Mouse (Mus musculus): ENCODE measurements around the gene Trmt10b.
A peak's percentile ranks its signal among the peaks of the same experiment; 100 is the strongest.

Trmt10b gene

DNA sequence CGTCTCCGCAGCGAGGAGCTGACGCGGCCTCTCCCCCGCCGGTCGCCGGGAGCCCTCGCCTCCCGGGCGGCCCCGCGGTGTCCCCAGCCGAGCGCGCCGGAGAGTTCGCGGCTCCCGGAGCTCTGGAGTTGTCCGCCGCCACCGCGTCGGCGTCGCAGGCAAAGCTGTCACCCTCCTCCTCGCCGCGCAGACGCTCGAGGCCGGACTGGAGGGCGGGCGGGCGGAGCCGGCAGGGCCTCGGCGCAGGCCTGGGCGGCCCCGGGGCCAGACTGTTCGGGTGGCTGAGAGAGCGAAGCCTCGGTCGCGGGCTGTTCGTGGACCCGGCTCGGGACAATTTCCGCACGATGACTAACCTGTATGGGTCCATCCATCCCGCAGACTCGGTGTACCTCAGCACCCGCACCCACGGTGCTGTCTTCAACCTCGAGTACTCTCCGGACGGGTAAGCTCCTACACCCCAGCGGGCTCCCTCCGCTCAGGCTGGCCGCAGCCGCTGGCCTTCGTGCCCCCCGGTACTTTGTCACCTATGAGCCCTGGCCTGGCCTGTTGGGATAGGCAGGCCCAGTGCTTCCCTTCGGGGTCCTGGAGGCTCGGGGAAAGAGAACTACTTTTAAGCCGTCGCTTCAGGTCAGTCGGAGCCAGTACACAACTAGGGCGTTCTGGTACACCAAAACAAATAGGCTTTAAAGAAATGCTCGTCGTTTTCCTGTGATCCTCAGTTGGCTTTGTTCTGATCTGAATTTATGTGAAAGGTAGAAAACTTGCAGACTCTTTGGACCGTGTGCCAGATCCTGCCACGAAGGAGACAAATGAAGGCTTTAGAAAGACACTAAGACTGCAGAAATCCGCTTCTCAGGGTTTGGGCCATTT is 45.6 kb downstream of the Trmt10b start, which contains the start of gene Exosc3:
Gene Exosc3 (minus strand): TSS at position 447 of the 870 bp plus-strand sequence.
- peak; percentile 21 to 70 for DNase-seq

DNA sequence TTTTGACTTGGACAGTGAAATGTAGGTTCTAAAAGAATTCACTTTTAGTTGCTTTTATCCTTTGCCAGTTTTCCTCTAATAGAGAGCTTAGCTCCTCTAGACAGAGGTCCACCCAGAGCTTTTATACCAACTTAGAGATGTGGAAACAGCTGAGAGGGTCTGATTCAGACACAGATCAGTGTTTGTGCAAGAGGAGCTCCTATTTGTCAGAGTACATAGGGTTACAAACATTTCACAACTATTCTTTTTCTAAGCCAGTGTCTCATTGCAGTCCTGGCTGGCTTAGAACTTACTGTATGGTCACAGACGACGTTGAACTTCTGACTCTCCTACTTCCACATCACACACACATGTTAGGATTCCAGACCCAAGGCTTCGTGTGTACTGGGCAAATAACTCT is 59.7 kb downstream of the Trmt10b start:
- DNase-seq = no peak

Data from kidney, postnatal 36 days (tissue).